Mouse (Mus musculus) embryonic stem cell, embryonic (primary cell): ENCODE measurements around the gene Zfp280d.

ENCODE experiments used
- CTCF ChIA-PET, 4 experiments: fragments of 300-600 bp in 2 of 4; fragments of 350-600 bp in 2 of 4; sonication (Branson Sonifier 250); formaldehyde crosslinking; loops; one replicate each; lab custom pipeline; 2022; ENCODE audit warnings: inconsistent platforms in 2 of 4; lab: Charles Lee
- POLR2A ChIA-PET, 4 experiments: fragments of 300-600 bp in 2 of 4; fragments of 350-600 bp in 2 of 4; sonication (Branson Sonifier 250); formaldehyde crosslinking; loops; one replicate each; lab custom pipeline; 2022; ENCODE audit warnings: antibody characterized with exemption in 4 of 4, inconsistent platforms in 1 of 4; lab: Charles Lee

The Zfp280d gene

DNA sequence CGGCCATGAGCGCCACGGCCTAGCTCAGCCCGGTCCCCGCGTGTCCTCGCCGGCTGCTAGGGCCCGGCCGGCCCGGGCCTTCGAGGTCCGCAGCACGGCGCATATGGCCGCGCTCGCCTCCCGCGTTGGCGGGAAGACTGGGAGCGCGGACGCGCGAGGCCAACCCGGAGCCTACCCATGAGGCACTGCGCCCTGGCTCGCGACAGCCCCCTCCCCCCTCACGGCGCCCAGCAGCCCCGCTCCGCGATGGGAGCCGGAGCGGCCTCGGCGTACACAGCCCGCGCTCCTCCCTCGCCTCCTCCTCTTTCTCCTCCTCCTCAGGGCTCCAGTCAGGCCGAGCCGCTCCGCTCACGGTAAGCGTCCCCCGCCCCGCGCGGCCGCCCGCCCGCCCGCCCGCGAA is at the start of gene Zfp280d:
Gene Zfp280d (plus strand): TSS at position 184 of the 400 bp plus-strand sequence.
- POLR2A ChIA-PET: interaction anchor here (0.6 to 3.3 kb wide), 14 partner anchors 9 to 164 kb away, joined by 3 to 14 read pairs (median 4); no protein-coding TSS in a partner anchor
- CTCF ChIA-PET: no interaction called here

DNA sequence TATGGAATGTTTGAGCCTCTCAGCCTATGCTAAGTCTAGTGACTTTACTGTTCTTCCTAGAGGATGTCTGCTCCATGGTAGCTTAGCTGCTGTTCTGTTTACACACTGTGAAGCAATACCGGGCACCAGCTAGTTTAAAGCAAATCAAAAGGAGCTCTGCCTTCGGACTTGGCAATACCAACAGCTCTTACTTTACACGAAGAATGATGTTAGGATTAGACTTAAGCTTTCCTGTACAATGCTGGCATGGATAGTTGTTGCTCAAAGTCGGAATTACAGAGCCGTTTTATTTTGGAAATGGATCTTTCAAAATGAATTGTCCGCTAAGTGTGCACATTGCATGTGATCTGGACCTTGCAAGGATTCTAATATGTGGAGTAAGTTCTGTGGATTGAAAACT is 48.1 kb upstream of the Zfp280d start:
- POLR2A ChIA-PET: no interaction called here
- CTCF ChIA-PET: no interaction called here

GRCm38 (mm10) chr9:72252656-72253055 is 22.0 kb upstream of the Zfp280d start:
- ChIA-PET POLR2A (interaction anchor here in 1 of 4 experiments (1.5 kb wide), 1 partner anchor 13 kb away, joined by 3 read pairs; no protein-coding TSS in a partner anchor), CTCF (no interaction called here)

DNA sequence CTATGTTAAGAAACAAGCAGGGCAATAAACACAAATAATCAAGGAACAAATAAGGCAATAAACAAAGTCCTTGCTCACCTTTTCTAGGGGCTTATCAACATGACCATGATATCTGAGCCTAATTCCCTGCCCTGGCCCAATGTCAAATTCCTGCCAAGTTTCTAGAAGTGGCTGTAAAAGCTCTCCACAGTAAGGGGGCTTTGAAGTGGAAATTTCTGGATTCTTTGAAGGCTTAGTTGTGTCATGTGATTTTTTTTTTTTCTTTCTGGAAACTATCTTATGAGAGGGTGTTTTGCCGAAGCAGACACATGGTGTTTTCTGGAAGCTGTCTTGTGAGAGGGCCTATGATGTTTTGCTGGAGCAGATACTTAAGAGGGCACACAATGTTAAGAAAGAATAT is 19.4 kb upstream of the Zfp280d start:
- CTCF ChIA-PET: no interaction called here
- POLR2A ChIA-PET: interaction anchor here in 3 of 4 experiments (0.5 to 0.9 kb wide), 5 partner anchors 19 to 384 kb away, joined by 3 to 4 read pairs (median 3); no protein-coding TSS in a partner anchor

DNA sequence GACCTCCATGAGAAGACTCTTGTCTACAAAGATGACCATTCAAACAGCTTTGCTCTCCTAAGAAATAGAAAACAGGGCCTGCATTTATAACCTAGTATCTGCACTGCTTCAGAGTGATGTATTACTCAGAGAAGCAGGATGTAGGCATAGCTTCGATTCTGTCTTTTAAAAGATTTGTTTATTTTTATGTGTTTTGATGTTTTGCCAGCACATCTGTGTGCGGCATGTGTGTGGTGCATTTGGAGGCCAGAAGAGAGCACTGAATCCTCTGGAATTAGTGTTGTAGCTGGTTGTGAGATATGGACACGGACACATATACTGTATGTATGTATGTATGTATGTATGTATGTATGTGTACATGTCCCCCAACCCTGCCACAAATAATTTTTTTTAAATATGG is 18.0 kb upstream of the Zfp280d start:
- ChIA-PET POLR2A (interaction anchor here in 1 of 4 experiments (1.5 kb wide), 1 partner anchor 18 kb away, joined by 5 read pairs; the partner anchor contains the start of gene Zfp280d), CTCF (interaction anchor here in 1 of 4 experiments (1.1 kb wide), 1 partner anchor 18 kb away, joined by 3 read pairs; no protein-coding TSS in a partner anchor)

DNA sequence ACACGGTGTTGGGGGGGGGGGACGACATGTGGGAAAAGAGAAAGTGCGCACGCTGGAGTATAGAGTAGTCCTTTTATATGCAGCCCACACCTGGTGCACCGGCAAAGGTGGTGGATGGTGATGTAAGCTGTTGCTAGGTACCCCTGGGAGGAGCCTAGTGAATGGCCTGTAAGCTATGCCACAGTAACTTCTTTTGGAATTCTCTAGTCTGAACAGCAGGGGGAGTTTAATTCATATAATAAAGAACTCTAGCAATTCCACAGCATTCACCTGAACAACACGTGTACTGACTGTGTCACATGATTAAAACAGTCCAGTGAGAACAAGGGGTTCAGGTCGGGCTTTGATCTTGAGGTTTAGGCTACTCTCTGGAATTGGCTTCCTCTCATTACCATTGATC is 14.3 kb upstream of the Zfp280d start:
- ChIA-PET POLR2A (interaction anchor here (0.6 to 1.5 kb wide), 12 partner anchors 11 to 1582 kb away, joined by 3 to 5 read pairs (median 3); partner anchors contain the start of gene Rfx7 (in 1 of the 4)), CTCF (interaction anchor here in 3 of 4 experiments (0.6 to 1.1 kb wide), 5 partner anchors 9 to 45 kb away, joined by 3 to 7 read pairs (median 5); no protein-coding TSS in a partner anchor)

DNA sequence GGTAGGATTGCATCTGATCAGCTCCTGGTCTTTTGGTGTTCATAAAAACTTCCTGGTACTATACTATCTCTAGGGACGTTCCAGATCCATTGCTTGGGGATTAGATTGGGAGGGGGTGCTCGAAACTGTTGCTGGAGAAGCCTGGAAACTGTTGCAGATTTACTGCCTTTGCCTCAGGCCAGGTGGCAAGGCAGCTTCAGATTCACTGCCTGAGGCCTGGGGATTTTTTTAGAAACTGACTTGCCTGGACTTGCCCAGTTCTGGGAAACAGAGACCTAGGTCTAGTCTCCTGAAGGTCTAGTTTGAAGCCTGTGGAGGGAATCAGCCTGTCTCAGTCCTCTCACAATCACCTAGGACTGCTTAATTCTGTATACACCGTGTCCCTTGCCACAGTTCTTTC is 9.8 kb upstream of the Zfp280d start:
- POLR2A ChIA-PET: interaction anchor here in 1 of 4 experiments (0.5 to 1.7 kb wide), 4 partner anchors 9 to 344 kb away, joined by 3 to 6 read pairs (median 3); partner anchors contain the start of gene Zfp280d
- CTCF ChIA-PET: interaction anchor here in 1 of 4 experiments (0.6 kb wide), 1 partner anchor 47 kb away, joined by 6 read pairs; no protein-coding TSS in a partner anchor

DNA sequence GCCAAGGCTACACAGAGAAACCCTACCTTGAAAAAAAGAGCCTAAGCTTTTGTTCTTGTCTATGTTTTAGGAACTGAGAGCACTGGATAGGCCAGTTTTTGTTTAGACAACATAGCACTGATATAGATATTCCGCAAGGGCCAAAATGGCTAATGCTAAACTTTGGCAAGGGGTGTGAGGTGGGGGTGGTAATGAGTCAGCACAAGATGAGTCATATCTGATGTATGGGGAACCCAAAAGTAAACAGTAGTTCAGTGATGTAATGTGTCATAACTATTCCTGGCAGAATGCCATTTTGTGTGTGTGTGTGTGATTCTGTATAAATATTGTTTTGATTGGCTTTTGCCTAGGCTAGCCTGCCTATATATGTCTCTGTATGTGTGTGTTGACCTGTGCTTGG is 4.5 kb upstream of the Zfp280d start:
- CTCF ChIA-PET: no interaction called here
- POLR2A ChIA-PET: interaction anchor here in 1 of 4 experiments (1.0 kb wide), 1 partner anchor 109 kb away, joined by 3 read pairs; no protein-coding TSS in a partner anchor

GRCm38 (mm10) chr9:72273646-72274410 is 832 bp upstream of the Zfp280d start:
- ChIA-PET CTCF (interaction anchor here in 2 of 4 experiments (0.5 to 0.7 kb wide), 2 partner anchors 13 to 99 kb away, joined by 3 to 7 read pairs; no protein-coding TSS in a partner anchor), POLR2A (interaction anchor here in 3 of 4 experiments (0.9 to 2.1 kb wide), 8 partner anchors 9 to 51 kb away, joined by 3 to 7 read pairs (median 3); no protein-coding TSS in a partner anchor)

DNA sequence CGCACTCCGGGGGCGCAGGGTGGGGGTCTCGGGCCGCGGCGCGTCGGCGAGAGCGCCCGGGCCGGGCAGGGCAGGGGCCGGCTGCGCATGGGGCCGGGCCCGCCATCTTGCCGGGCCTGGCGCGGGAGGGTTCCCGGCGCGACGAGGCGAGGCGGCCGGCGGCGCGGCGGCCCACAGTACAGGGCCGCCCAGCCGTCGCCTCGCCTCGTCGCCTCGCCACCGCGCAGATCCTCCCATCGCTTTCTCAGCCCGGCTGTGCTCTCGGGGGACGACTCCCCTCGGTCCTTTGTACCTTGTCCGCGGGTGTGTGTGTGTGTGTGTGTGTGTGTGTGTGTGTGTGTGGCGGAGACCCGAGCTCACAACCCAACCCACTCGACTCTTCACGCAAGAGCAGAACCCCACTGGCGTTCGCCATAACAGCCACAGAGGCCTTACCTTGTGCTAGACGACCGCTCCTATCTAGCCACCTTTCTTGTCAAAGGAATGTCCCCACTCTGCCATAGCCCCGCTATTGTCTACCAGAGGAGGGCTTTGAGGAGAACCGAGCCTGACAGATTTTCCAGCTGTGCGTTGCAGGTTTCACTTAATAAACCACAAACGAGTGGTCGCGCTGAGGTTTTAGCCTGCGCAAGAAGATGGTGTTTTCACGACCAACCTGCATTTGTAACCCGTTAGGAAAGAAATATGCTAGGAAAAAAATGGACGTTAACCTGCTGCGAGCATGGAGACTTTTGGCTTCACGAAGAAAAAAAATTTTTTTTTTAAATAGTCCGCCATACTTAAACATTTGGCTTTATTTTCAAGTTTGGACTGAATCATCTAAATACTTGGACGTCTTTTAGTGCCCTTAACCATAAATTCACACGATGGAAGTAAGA is 680 bp downstream of the Zfp280d start:
- POLR2A ChIA-PET: interaction anchor here in 3 of 4 experiments (0.6 to 3.3 kb wide), 15 partner anchors 8 to 359 kb away, joined by 3 to 14 read pairs (median 3); no protein-coding TSS in a partner anchor
- CTCF ChIA-PET: no interaction called here

GRCm38 (mm10) chr9:72275979-72276500 is 1.4 kb downstream of the Zfp280d start:
- ChIA-PET POLR2A (interaction anchor here in 3 of 4 experiments (0.9 to 3.3 kb wide), 10 partner anchors 12 to 360 kb away, joined by 3 to 14 read pairs (median 4); no protein-coding TSS in a partner anchor), CTCF (no interaction called here)

GRCm38 (mm10) chr9:72276941-72277340 is 2.3 kb downstream of the Zfp280d start:
- POLR2A ChIA-PET: interaction anchor here in 1 of 4 experiments (1.4 to 3.3 kb wide), 2 partner anchors 11 to 32 kb away, joined by 3 to 14 read pairs; no protein-coding TSS in a partner anchor
- CTCF ChIA-PET: no interaction called here

GRCm38 (mm10) chr9:72279943-72280342 is 5.3 kb downstream of the Zfp280d start:
- ChIA-PET CTCF (no interaction called here), POLR2A (interaction anchor here in 3 of 4 experiments (0.6 to 3.5 kb wide), 4 partner anchors 9 to 25 kb away, joined by 3 to 20 read pairs (median 6); no protein-coding TSS in a partner anchor)

DNA sequence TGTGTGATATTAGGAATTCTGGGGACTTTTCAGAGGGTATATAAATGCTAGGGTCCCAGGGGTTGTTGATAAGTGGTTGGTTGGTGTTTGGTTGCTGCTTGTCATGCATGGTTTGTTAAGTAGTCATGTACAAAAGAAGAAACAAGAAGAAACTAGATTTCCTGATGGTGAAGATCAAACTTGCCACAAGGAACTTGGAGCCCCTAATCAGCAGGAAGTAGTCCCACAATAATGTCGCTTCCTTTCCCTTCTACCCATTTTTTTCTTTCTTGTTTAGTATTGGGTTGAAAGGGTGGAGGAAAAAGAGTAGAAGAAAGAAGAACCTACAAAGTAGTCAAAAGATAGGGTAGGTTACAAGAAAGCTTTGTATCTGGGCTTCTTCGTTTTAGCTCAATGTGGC is 13.0 kb downstream of the Zfp280d start:
- POLR2A ChIA-PET: interaction anchor here in 2 of 4 experiments (0.8 to 3.2 kb wide), 10 partner anchors 8 to 456 kb away, joined by 3 to 20 read pairs (median 5); partner anchors contain the start of gene Zfp280d (in 1 of the 2)
- CTCF ChIA-PET: no interaction called here

DNA sequence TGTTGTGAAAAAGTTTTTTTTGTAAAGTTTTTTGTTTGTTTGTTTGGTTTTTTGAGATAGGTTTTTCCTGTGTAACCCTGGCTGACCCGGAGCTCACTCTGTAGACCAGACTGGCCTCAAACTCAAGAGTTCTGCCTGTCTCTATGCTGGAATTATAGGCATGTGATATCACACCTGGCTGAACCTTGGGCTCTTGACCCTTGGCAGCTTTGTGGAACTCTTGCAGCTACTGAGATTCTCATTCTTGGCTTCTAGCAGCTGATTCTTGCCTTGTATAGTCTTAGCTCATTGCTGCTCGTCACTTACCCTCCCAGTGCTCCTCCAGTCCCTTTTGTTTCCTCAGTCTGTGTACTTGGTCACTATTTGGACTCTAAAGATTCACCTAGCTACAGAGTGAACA is 13.6 kb downstream of the Zfp280d start:
- POLR2A ChIA-PET: interaction anchor here in 2 of 4 experiments (0.8 to 3.2 kb wide), 11 partner anchors 8 to 456 kb away, joined by 3 to 20 read pairs (median 5); partner anchors contain the start of gene Zfp280d (in 1 of the 2)
- CTCF ChIA-PET: no interaction called here

- ChIA-PET CTCF (interaction anchor here in 2 of 4 experiments (0.6 kb wide), 2 partner anchors 133 to 1100 kb away, joined by 3 to 11 read pairs; no protein-coding TSS in a partner anchor), POLR2A (interaction anchor here in 3 of 4 experiments (0.7 to 3.2 kb wide), 15 partner anchors 9 to 655 kb away, joined by 3 to 20 read pairs (median 4); partner anchors contain the start of gene Zfp280d (in 1 of the 3))
Observed at GRCm38 (mm10) chr9:72289094-72289493, 14.4 kb downstream of the Zfp280d start.

GRCm38 (mm10) chr9:72294076-72294475 is 19.4 kb downstream of the Zfp280d start:
- ChIA-PET POLR2A (interaction anchor here in 2 of 4 experiments (0.6 to 1.7 kb wide), 8 partner anchors 8 to 370 kb away, joined by 3 to 7 read pairs (median 4); no protein-coding TSS in a partner anchor), CTCF (no interaction called here)
